Mouse (Mus musculus): ENCODE measurements around the gene Gpsm1.

DNA sequence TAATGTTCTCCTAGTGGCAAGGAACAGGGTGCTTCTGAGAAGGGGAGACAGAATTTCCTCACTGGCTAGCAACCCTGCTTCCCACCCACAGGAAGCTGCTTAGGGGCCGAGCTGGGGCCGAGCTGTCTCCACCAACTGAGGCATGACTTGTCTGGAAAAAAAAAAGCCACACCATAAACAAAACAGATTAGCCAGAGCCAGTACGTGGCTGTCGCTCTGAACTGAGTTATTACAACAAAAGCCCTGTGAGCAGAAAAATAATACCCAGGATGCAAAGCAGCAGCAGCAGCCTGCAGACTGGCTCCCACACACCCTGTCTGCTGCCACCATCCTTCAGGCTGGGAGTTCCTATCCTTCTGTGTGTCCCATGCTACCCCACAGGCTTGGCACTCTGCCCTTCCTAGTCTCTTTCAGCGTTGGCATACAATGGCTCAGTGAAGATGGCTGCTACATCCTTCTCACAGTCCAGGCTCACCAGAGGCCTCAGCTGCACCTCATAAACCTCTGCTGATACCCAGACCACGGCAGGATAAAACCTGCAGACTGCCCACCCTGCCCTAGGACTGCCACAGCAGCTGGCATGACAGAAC lies 18.6 kb upstream of the Gpsm1 start:
- no peak for TF ChIP-seq CTCF (IDR thresholded peaks at IDR 0.05; ENCODE audit: borderline replicate concordance, insufficient read depth, low read depth, low read length)
- no peak for TF ChIP-seq POLR2A (IDR thresholded peaks at IDR 0.05; ENCODE audit: borderline replicate concordance, insufficient read depth, low read length)
